Mouse (Mus musculus) lung, postnatal 0 days (tissue): Measurements from ENCODE around the gene Mmel1.

Experiments used
- CTCF ChIP-seq: IDR thresholded peaks from 2 replicates; pipeline ENCODE4 v1.5.1; 2016; ENCODE audit warnings: antibody characterized with exemption, mild to moderate bottlenecking
- EP300 ChIP-seq: IDR thresholded peaks from 2 replicates; pipeline ENCODE4 v1.6.1; 2016; ENCODE audit warnings: antibody characterized with exemption, mild to moderate bottlenecking, control low read depth

GRCm38 (mm10) chr4:154944121-154944590, 74.8 kb downstream of the Mmel1 start:
- TF ChIP-seq CTCF = peak; percentile 99
- no peak for TF ChIP-seq EP300
